Mouse (Mus musculus): ENCODE measurements around the gene Narfl.

- TF ChIP-seq EP300 (IDR thresholded peaks at IDR 0.05; ENCODE audit: low read depth) (no peak), CTCF (IDR thresholded peaks at IDR 0.05; ENCODE audit: low read depth) (no peak)
These were observed 12.7 kb downstream of the Narfl start, which contains the start of gene Ccdc78 for GRCm38 (mm10) chr17:25786280-25786679.
